Mouse (Mus musculus): Measurements from ENCODE around the gene Eef2k.
"Not testable (repeated sequence)": the region's sequence is repeated elsewhere in the genome, so short reads cannot be mapped to it uniquely, and the experiment has no call there.

Gene Eef2k

GRCm38 (mm10) chr7:120880770-120881169, 38.1 kb downstream of the Eef2k start:
- DNase-seq (ENCODE audit: low spot score), result no peak

GRCm38 (mm10) chr7:120881451-120881850, 38.8 kb downstream of the Eef2k start:
- no peak for DNase-seq (ENCODE audit: low spot score)

DNA sequence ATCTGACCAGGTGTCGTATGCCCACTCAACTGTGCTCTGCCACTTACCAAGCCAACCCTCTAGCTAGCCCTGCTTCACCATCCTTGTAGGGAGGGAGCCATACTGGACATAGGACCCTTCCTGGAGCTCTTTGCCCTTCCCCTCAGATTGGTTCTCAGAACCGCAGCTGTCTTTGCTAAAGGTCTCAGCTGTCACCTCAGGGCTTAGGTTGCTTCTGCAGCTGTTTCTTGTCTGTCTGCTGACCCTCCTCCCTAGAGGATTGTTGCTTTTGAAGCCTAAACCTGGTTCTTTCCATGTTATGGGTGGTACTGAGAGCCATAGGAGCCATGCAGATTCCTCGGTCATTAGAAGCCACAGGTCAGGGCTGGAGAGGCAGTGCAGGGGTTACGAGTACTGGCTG, 40.0 kb downstream of the Eef2k start:
- no peak for DNase-seq (ENCODE audit: low spot score)

GRCm38 (mm10) chr7:120883523-120884290, 41.1 kb downstream of the Eef2k start:
- no peak for DNase-seq (ENCODE audit: low spot score)

- no peak for DNase-seq (ENCODE audit: low spot score)
Observed at GRCm38 (mm10) chr7:120884746-120885145, 42.1 kb downstream of the Eef2k start.

DNA sequence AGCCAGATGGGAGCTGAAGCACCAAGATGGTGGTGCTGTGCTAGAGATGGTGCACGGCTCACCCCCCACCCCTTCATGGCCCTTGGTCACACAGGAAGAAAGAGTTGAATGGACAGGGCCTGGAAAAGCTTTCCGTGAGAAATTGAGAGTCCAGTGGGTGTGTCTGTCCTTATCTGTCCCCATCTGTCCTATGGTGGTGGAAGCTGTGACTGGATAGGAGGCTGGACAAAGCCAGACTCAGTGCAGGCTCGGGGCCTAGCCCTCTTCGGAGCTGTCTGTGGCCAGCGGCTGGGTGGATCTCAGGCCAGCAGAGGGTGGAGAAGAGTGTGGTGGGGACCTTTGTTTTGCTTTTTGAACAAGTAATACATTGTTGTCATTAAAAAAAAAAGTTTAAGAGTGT, 50.5 kb downstream of the Eef2k start:
- no peak for DNase-seq (ENCODE audit: low spot score)

GRCm38 (mm10) chr7:120897054-120897453, 54.4 kb downstream of the Eef2k start:
- DNase-seq (ENCODE audit: low spot score), result no peak

GRCm38 (mm10) chr7:120897711-120898335, 55.2 kb downstream of the Eef2k start:
- no peak for DNase-seq (ENCODE audit: low spot score)

GRCm38 (mm10) chr7:120900191-120900590, 57.6 kb downstream of the Eef2k start:
- DNase-seq (ENCODE audit: low spot score), result no peak

- no peak for DNase-seq (ENCODE audit: low spot score)
Observed at GRCm38 (mm10) chr7:120901701-120902100, 59.1 kb downstream of the Eef2k start.

DNA sequence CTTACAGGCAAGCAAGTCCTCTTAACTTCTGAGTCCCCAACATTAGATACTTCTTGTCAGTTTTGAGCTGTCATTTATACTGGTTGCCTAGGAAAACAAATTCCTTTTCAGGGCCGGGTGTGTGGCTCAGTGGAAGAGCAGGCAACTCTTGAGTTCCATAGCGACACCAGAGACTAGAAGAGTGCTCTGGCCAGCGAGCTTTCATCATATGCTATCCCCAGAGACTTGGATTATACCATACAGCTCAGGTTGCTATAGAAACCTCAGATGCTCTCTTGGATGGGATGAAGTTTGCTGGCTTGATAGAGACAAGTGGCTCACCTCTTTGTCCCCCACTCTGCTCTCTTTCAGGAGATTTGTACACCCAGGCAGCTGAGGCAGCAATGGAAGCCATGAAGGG, 60.3 kb downstream of the Eef2k start:
- DNase-seq (ENCODE audit: low spot score), result no peak

DNA sequence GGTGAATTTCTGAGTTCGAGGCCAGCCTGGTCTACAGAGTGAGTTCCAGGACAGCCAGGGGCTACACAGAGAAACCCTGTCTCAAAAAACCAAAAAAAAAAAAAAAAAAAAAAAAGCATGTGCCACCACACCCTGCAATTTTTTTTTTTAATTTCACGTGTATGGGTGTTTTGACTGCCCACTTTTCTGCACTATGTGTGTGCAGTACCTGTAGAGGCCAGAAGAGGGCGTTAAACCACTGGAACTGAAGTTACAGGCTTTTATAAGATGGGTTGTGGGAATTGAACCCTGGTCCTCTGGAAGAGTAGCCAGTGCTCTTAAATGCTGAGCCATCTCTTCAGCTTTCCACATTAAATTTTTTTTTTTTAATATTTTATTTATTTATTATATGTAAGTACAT, 67.5 kb downstream of the Eef2k start:
- not testable (repeated sequence) for DNase-seq (ENCODE audit: low spot score)

DNA sequence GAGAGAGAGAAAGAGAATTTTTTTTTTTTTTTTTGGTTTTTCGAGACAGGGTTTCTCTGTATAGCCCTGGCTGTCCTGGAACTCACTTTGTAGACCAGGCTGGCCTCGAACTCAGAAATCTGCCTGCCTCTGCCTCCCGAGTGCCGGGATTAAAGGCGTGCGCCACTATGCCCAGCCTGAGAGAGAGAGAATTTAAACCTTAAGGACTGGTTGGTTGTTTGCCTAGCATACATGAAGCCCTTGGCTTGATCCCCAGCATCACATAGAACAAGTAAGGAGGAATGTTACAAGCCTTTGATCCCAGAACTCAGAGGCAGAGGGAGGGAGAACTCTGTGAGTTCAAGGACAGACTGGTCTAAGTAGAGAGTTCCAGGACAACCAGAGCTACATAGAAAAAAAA, 68.6 kb downstream of the Eef2k start:
- DNase-seq (ENCODE audit: low spot score), result not testable (repeated sequence)

- DNase-seq (ENCODE audit: low spot score), result no peak
Observed at GRCm38 (mm10) chr7:120913332-120913731, 70.7 kb downstream of the Eef2k start.

DNA sequence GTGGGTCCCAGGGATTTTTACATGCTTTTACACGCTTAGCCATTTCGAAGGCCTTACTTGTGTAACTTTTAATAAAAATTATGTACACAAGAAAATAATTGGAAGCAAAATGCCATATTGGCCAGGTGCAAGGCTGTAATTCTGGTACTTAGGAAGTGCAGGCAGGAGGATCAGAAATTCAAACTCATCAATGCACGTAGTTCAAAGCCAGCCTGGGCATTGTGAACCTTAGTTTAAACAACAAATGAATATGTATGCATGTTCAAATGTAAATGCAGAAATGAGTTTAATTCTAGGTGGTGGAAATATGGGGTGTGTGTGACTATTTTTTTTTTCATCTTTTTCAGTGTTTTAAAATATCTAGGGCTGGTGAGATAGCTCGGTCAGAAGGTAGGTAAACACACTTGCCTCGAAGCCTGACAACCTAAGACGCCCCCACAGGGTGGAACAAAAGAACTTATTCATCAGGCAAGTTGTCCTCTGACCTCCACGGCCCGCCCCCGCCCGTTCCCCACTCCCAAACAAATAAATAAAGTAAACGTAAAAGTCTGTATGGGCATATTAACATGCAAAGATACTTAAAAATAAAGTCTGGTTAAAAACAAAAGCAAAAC, 73.7 kb downstream of the Eef2k start:
- DNase-seq (ENCODE audit: low spot score), result no peak

- DNase-seq (ENCODE audit: low spot score), result no peak
Observed at GRCm38 (mm10) chr7:120917279-120917591, 74.6 kb downstream of the Eef2k start.

DNA sequence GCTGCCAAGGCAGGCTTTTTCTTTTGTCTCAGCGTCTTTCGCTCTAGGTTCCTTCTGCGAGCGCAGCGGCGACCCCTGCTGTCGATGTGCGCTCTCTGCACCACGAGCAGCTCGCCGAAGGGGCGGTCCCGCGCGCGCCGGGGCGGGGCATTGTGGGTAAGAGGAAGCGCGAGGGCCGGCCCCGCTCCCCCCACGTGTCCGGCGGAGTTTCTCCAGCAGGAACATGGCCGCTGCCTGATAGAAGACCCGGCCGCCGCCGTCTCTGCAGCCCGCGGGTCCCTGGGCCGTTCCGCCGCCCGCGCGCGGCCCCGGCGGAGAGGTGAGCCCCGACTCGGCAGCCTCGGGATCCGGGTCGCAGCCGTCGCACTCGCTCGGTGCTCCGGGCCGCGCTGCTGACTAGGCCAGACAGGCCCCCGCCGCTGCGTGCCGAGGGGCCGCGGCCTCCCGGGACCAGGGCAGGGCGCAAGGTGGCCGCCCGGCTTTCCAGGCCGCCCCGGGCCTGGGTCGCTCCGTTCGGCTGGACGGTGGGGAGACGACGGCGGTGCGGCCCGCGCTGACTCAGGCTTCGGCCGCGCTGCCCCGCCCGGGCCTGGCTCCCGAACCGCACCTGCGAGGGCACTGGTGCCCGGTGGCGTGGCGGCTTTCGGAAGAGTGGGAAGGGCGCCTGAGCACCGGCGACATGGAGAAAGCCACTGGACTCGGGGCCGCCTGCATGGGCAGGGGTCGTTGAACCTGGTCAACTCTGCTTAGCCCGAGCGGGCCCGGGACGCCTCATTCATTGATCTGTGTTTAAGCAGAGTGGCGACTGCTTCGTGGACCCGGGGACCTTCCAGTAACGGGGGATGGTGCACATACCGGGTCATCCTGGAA, 75.2 kb downstream of the Eef2k start, which contains the start of gene Polr3e:
TSS of gene Polr3e (plus strand) at position 153 of the 870 bp plus-strand sequence.
- DNase-seq (ENCODE audit: low spot score), result peak; percentile 99

DNA sequence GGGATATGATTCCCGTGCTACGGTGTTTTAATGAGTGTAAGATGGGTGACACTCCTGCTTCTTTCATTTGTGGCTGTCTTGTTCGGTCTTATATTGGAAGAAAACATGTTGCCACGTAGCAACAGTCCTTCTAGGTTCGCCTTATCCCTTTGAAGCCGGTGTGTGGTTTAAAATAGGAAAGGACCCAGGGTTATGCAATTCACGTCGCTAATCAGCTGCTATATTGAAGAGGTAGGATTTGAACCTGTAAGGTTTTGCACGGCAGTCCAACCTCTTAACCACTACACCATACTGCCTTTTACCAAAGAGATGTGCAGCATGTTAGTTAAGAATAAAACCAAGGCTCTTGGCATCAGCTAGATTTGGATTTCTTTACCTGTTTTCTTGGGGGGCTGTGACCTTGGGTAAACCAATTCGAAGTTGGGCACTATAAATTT, 75.9 kb downstream of the Eef2k start:
- peak; percentile 84 for DNase-seq (ENCODE audit: low spot score)

GRCm38 (mm10) chr7:120933110-120933509, 90.5 kb downstream of the Eef2k start:
- DNase-seq (ENCODE audit: low spot score), result no peak

- DNase-seq (ENCODE audit: low spot score), result no peak
Observed at GRCm38 (mm10) chr7:120933680-120934195, 91.1 kb downstream of the Eef2k start.

- DNase-seq (ENCODE audit: low spot score), result peak; percentile 59
Observed at GRCm38 (mm10) chr7:120934716-120935115, 92.1 kb downstream of the Eef2k start.

- no peak for DNase-seq (ENCODE audit: low spot score)
Observed at GRCm38 (mm10) chr7:120936522-120936921, 93.9 kb downstream of the Eef2k start.

Measured in lung, postnatal 25 days (tissue).